Mouse (Mus musculus) limb, embryonic 13.5 days (tissue): ENCODE data around the gene Fam222a. TPM values are rescaled to one million over a fixed set of nuclear protein-coding genes. Genes with fewer than 3 reads are reported as not detected.

Source experiments
- ATAC-seq: fragments of 200-750 bp; cut with Nextera tagmentation; 2 replicates; pipeline ENCODE4 v1.8.0; 2017; ENCODE audit warnings: low read depth, moderate number of reproducible peaks, moderate TSS enrichment; ENCODE audit not compliant: low FRiP score
- H3K27ac ChIP-seq: fragments of 300-500 bp; sonication (generic); 2 replicates; pipeline ENCODE4 v1.5.1; 2015; ENCODE audit warnings: inconsistent platforms, mild to moderate bottlenecking, moderate library complexity
- H3K27me3 ChIP-seq: fragments of 300-500 bp; sonication (generic); 2 replicates; pipeline ENCODE4 v1.6.1; 2015; ENCODE audit warnings: mild to moderate bottlenecking, inconsistent platforms
- H3K36me3 ChIP-seq: fragments of 300-500 bp; sonication (generic); 2 replicates; pipeline ENCODE4 v1.6.1; 2015; ENCODE audit warnings: inconsistent platforms, mild to moderate bottlenecking, moderate library complexity
- H3K4me1 ChIP-seq: fragments of 300-500 bp; sonication (generic); 2 replicates; pipeline ENCODE4 v1.6.1; 2015; ENCODE audit warnings: inconsistent platforms
- H3K4me2 ChIP-seq: fragments of 300-500 bp; sonication (generic); replicated peaks from 2 replicates; pipeline ENCODE4 v1.6.1; 2015; ENCODE audit warnings: inconsistent platforms, mild to moderate bottlenecking, moderate library complexity
- H3K4me3 ChIP-seq: fragments of 300-500 bp; sonication (generic); 2 replicates; pipeline ENCODE4 v1.5.1; 2015; ENCODE audit warnings: moderate library complexity, mild to moderate bottlenecking, inconsistent platforms
- H3K9ac ChIP-seq: fragments of 300-500 bp; sonication (generic); 2 replicates; pipeline ENCODE4 v1.6.1; 2015; ENCODE audit warnings: mild to moderate bottlenecking, inconsistent platforms
- H3K9me3 ChIP-seq: fragments of 300-500 bp; sonication (generic); 2 replicates; pipeline ENCODE4 v1.6.1; 2016; ENCODE audit warnings: inconsistent platforms
- WGBS: fragments of 180-500 bp; shearing (Covaris S2); methylation state at CpG from one replicate; pipeline ENCODE4 v1.1.7; 2015; 5-methylcytosine and 5-hydroxymethylcytosine counted together
- polyA plus RNA-seq: library from polyadenylated mRNA; unstranded; fragments of >200 nt; fragmentation: Nextera tagmentation; extraction: Ambion mirVana; gene quantifications from 2 replicates; pipeline ENCODE4 v1.2.1, GENCODE M21; 2015

Fam222a gene
- polyA plus RNA-seq, 1 experiment from 2014 or later = 0.69 TPM

GRCm38 (mm10) chr5:114617809-114618208 is 50.0 kb downstream of the Fam222a start:
- WGBS = 77% methylated on average over 12 of the region's 12 CpGs
- Histone ChIP-seq H3K27ac (no peak overlapping the region), H3K4me3 (no peak overlapping the region), H3K4me2 (no peak overlapping the region), H3K9me3 (no peaks in the 10 kb centered on the region), H3K4me1 (no peaks in the 10 kb centered on the region), H3K9ac (no peak overlapping the region), H3K27me3 (peaks cover 16% of the 10 kb centered on the region; the same call in 1 of the 2 replicates), H3K36me3 (no peaks in the 10 kb centered on the region)
- no peak for ATAC-seq

GRCm38 (mm10) chr5:114618851-114619250 is 51.0 kb downstream of the Fam222a start:
- H3K4me2 ChIP-seq = no peak overlapping the region
- no peak for ATAC-seq
- H3K4me3 ChIP-seq = no peak overlapping the region
- peaks cover 9% of the 10 kb centered on the region; the same call in 1 of the 2 replicates for H3K27me3 ChIP-seq
- WGBS = 29% methylated on average over 8 of the region's 8 CpGs
- H3K27ac ChIP-seq = no peak overlapping the region
- H3K36me3 ChIP-seq = no peaks in the 10 kb centered on the region
- H3K9ac ChIP-seq = no peak overlapping the region
- no peaks in the 10 kb centered on the region for H3K9me3 ChIP-seq
- H3K4me1 ChIP-seq = no peaks in the 10 kb centered on the region

- no peaks in the 10 kb centered on the region for H3K36me3 ChIP-seq
- H3K4me1 ChIP-seq = no peaks in the 10 kb centered on the region
- no peak for ATAC-seq
- no peak overlapping the region for H3K4me3 ChIP-seq
- no peak overlapping the region for H3K9ac ChIP-seq
- H3K27me3 ChIP-seq = peaks cover 12% of the 10 kb centered on the region; the same call in 1 of the 2 replicates
- H3K27ac ChIP-seq = no peak overlapping the region
- H3K4me2 ChIP-seq = no peak overlapping the region
- WGBS = 47% methylated on average over 6 of the region's 6 CpGs
- no peaks in the 10 kb centered on the region for H3K9me3 ChIP-seq
Observed at GRCm38 (mm10) chr5:114620305-114620704, 52.5 kb downstream of the Fam222a start.

- 23% methylated on average over 3 of the region's 3 CpGs for WGBS
- ATAC-seq = no peak
- Histone ChIP-seq H3K27ac (no peak overlapping the region), H3K4me3 (no peak overlapping the region), H3K4me1 (no peaks in the 10 kb centered on the region), H3K27me3 (peaks cover 12% of the 10 kb centered on the region; the same call in 1 of the 2 replicates), H3K4me2 (no peak overlapping the region), H3K9ac (no peak overlapping the region), H3K36me3 (peaks cover 12% of the 10 kb centered on the region; the same call in 1 of the 2 replicates), H3K9me3 (no peaks in the 10 kb centered on the region)
Observed at GRCm38 (mm10) chr5:114625590-114625989, 57.8 kb downstream of the Fam222a start.

GRCm38 (mm10) chr5:114631336-114631735 is 63.5 kb downstream of the Fam222a start:
- Histone ChIP-seq H3K9me3 (no peaks in the 10 kb centered on the region), H3K4me3 (no peak overlapping the region), H3K9ac (no peak overlapping the region), H3K27me3 (peaks cover 6% of the 10 kb centered on the region), H3K27ac (no peak overlapping the region), H3K4me2 (no peak overlapping the region), H3K36me3 (peaks cover 12% of the 10 kb centered on the region; the same call in 1 of the 2 replicates), H3K4me1 (no peaks in the 10 kb centered on the region)
- no peak for ATAC-seq
- WGBS = 54% methylated on average over 2 of the region's 2 CpGs

GRCm38 (mm10) chr5:114636091-114636490 is 68.3 kb downstream of the Fam222a start:
- Histone ChIP-seq H3K4me1 (peaks cover 8% of the 10 kb centered on the region), H3K36me3 (no peaks in the 10 kb centered on the region), H3K27me3 (peaks cover 38% of the 10 kb centered on the region), H3K4me3 (no peak overlapping the region), H3K9me3 (no peaks in the 10 kb centered on the region), H3K4me2 (no peak overlapping the region), H3K9ac (no peak overlapping the region), H3K27ac (no peak overlapping the region)
- WGBS = 81% methylated on average over 25 of the region's 25 CpGs
- no peak for ATAC-seq

GRCm38 (mm10) chr5:114638769-114639644 is 71.2 kb downstream of the Fam222a start:
- H3K9ac ChIP-seq = peak overlapping the region; percentile 48; the same call in 1 of the 2 replicates
- no peak overlapping the region for H3K27ac ChIP-seq
- no peaks in the 10 kb centered on the region for H3K36me3 ChIP-seq
- H3K4me1 ChIP-seq = peaks cover 8% of the 10 kb centered on the region
- H3K4me2 ChIP-seq = peak overlapping the region; percentile 55
- peak overlapping the region; percentile 17; the same call in 1 of the 2 replicates for H3K4me3 ChIP-seq
- WGBS = 11% methylated on average over 22 of the region's 22 CpGs
- no peaks in the 10 kb centered on the region for H3K9me3 ChIP-seq
- peaks cover 43% of the 10 kb centered on the region for H3K27me3 ChIP-seq
- peak; percentile 64; the same call in 1 of the 2 replicates for ATAC-seq

GRCm38 (mm10) chr5:114639645-114639957 is 71.8 kb downstream of the Fam222a start:
- peak overlapping the region; percentile 17; the same call in 1 of the 2 replicates for H3K4me3 ChIP-seq
- peaks cover 43% of the 10 kb centered on the region for H3K27me3 ChIP-seq
- no peak overlapping the region for H3K27ac ChIP-seq
- no peaks in the 10 kb centered on the region for H3K9me3 ChIP-seq
- H3K4me2 ChIP-seq = peak overlapping the region; percentile 55
- H3K36me3 ChIP-seq = no peaks in the 10 kb centered on the region
- WGBS = 29% methylated on average over 7 of the region's 7 CpGs
- peaks cover 10% of the 10 kb centered on the region for H3K4me1 ChIP-seq
- no peak overlapping the region for H3K9ac ChIP-seq
- peak; percentile 51; the same call in 1 of the 2 replicates for ATAC-seq

- H3K36me3 ChIP-seq = no peaks in the 10 kb centered on the region
- ATAC-seq = no peak
- H3K9me3 ChIP-seq = no peaks in the 10 kb centered on the region
- H3K27ac ChIP-seq = no peak overlapping the region
- H3K9ac ChIP-seq = no peak overlapping the region
- H3K4me1 ChIP-seq = peaks cover 17% of the 10 kb centered on the region
- H3K4me3 ChIP-seq = no peak overlapping the region
- WGBS = 73% methylated on average over 10 of the region's 10 CpGs
- peaks cover 42% of the 10 kb centered on the region for H3K27me3 ChIP-seq
- no peak overlapping the region for H3K4me2 ChIP-seq
Observed at GRCm38 (mm10) chr5:114640809-114641208, 73.0 kb downstream of the Fam222a start.

GRCm38 (mm10) chr5:114644918-114645317 is 77.1 kb downstream of the Fam222a start:
- H3K4me1 ChIP-seq = peaks cover 29% of the 10 kb centered on the region
- no peak overlapping the region for H3K4me2 ChIP-seq
- H3K4me3 ChIP-seq = no peak overlapping the region
- H3K9me3 ChIP-seq = no peaks in the 10 kb centered on the region
- 0 out of 2 replicates have a peak overlapping the region, but pooled peaks have one; percentile 13 for H3K9ac ChIP-seq
- peaks cover 9% of the 10 kb centered on the region for H3K27me3 ChIP-seq
- 38% methylated on average over 6 of the region's 6 CpGs for WGBS
- ATAC-seq = no peak
- H3K27ac ChIP-seq = no peak overlapping the region
- H3K36me3 ChIP-seq = no peaks in the 10 kb centered on the region

GRCm38 (mm10) chr5:114645916-114646315 is 78.1 kb downstream of the Fam222a start:
- Histone ChIP-seq H3K9ac (no peak overlapping the region), H3K4me1 (peaks cover 36% of the 10 kb centered on the region), H3K27ac (no peak overlapping the region), H3K4me2 (no peak overlapping the region), H3K27me3 (peaks cover 5% of the 10 kb centered on the region), H3K4me3 (no peak overlapping the region), H3K36me3 (no peaks in the 10 kb centered on the region), H3K9me3 (no peaks in the 10 kb centered on the region)
- no peak for ATAC-seq
- 82% methylated on average over 5 of the region's 5 CpGs for WGBS

GRCm38 (mm10) chr5:114647211-114647974 is 79.6 kb downstream of the Fam222a start:
- peak; percentile 62 for ATAC-seq
- Histone ChIP-seq H3K4me3 (peak overlapping the region; percentile 31), H3K27me3 (0 out of 2 replicates have a peak, but pooled peaks cover 3% of the 10 kb centered on the region), H3K27ac (no peak overlapping the region; the same call in none of the 2 replicates), H3K9ac (peak overlapping the region; percentile 32; the same call in 1 of the 2 replicates), H3K9me3 (no peaks in the 10 kb centered on the region), H3K36me3 (no peaks in the 10 kb centered on the region), H3K4me1 (peaks cover 45% of the 10 kb centered on the region), H3K4me2 (peak overlapping the region; percentile 61)
- 1% methylated on average over 27 of the region's 27 CpGs for WGBS
